Mouse (Mus musculus): ENCODE results near the gene Fbxl7. TPM values are rescaled to one million over a fixed set of nuclear protein-coding genes. Genes with fewer than 3 reads are reported as not detected.

Fbxl7 gene
- polyA plus RNA-seq, 2 experiments = 17.5 to 19.9 TPM

GRCm38 (mm10) chr15:26718390-26719036 is 176.9 kb downstream of the Fbxl7 start:
- Histone ChIP-seq H3K4me2 (replicated peaks; ENCODE audit: low read depth, low read length, severe bottlenecking) (0 out of 2 replicates have a peak overlapping the region, but pooled peaks have one; percentile 7), H3K9me3 (ENCODE audit: control insufficient read depth, low read length) (no peaks in the 10 kb centered on the region), H3K36me3 (ENCODE audit: control insufficient read depth, insufficient read depth, low read length) (no peaks in the 10 kb centered on the region), H3K27ac (replicated peaks; ENCODE audit: low read depth, low read length) (peak overlapping the region; percentile 59; the same call in 1 of the 2 replicates), H3K4me1 (ENCODE audit: control insufficient read depth, insufficient read depth, low read length) (peaks cover 28% of the 10 kb centered on the region), H3K9ac (ENCODE audit: low read depth, low read length, severe bottlenecking) (no peak overlapping the region), H3K27me3 (ENCODE audit: control insufficient read depth, insufficient read depth, low read length) (no peaks in the 10 kb centered on the region), H3K4me3 (replicated peaks; ENCODE audit: low read length) (no peak overlapping the region)
- peak; percentile 26 for DNase-seq (ENCODE audit: low spot score)
- ATAC-seq (ENCODE audit: low FRiP score, low read depth) = peak; percentile 57; the same call in 1 of the 2 replicates
- 2% methylated on average over 5 of the region's 5 CpGs for WGBS
- TF ChIP-seq POLR2A (IDR thresholded peaks at IDR 0.05; ENCODE audit: borderline replicate concordance, extremely low read depth, insufficient read depth, insufficient read length) = no peak

GRCm38 (mm10) chr15:26717952-26718351 is 177.4 kb downstream of the Fbxl7 start:
- DNase-seq (ENCODE audit: low spot score) (no peak), ATAC-seq (ENCODE audit: low FRiP score, low read depth) (no peak)
- H3K36me3 ChIP-seq (ENCODE audit: control insufficient read depth, insufficient read depth, low read length) = no peaks in the 10 kb centered on the region
- no peak overlapping the region for H3K9ac ChIP-seq (ENCODE audit: low read depth, low read length, severe bottlenecking)
- H3K4me1 ChIP-seq (ENCODE audit: control insufficient read depth, insufficient read depth, low read length) = peaks cover 28% of the 10 kb centered on the region
- no peak for TF ChIP-seq POLR2A (IDR thresholded peaks at IDR 0.05; ENCODE audit: borderline replicate concordance, extremely low read depth, insufficient read depth, insufficient read length)
- H3K9me3 ChIP-seq (ENCODE audit: control insufficient read depth, low read length) = no peaks in the 10 kb centered on the region
- 0 out of 2 replicates have a peak overlapping the region, but pooled peaks have one; percentile 3 for H3K27ac ChIP-seq (replicated peaks; ENCODE audit: low read depth, low read length)
- 17% methylated on average over 7 of the region's 7 CpGs for WGBS
- 0 out of 2 replicates have a peak overlapping the region, but pooled peaks have one; percentile 7 for H3K4me2 ChIP-seq (replicated peaks; ENCODE audit: low read depth, low read length, severe bottlenecking)
- H3K4me3 ChIP-seq (replicated peaks; ENCODE audit: low read length) = no peak overlapping the region
- no peaks in the 10 kb centered on the region for H3K27me3 ChIP-seq (ENCODE audit: control insufficient read depth, insufficient read depth, low read length)

- no peak overlapping the region for H3K4me2 ChIP-seq (replicated peaks; ENCODE audit: low read depth, low read length, severe bottlenecking)
- no peak overlapping the region for H3K4me3 ChIP-seq (replicated peaks; ENCODE audit: low read length)
- no peak overlapping the region for H3K9ac ChIP-seq (ENCODE audit: low read depth, low read length, severe bottlenecking)
- 89% methylated on average over 2 of the region's 2 CpGs for WGBS
- no peak for ATAC-seq (ENCODE audit: low FRiP score, low read depth)
- no peak overlapping the region for H3K27ac ChIP-seq (replicated peaks; ENCODE audit: low read depth, low read length)
- no peak for TF ChIP-seq POLR2A (IDR thresholded peaks at IDR 0.05; ENCODE audit: borderline replicate concordance, extremely low read depth, insufficient read depth, insufficient read length)
- DNase-seq (ENCODE audit: low spot score) = no peak
- H3K27me3 ChIP-seq (ENCODE audit: control insufficient read depth, insufficient read depth, low read length) = no peaks in the 10 kb centered on the region
- H3K36me3 ChIP-seq (ENCODE audit: control insufficient read depth, insufficient read depth, low read length) = no peaks in the 10 kb centered on the region
- no peaks in the 10 kb centered on the region for H3K9me3 ChIP-seq (ENCODE audit: control insufficient read depth, low read length)
- H3K4me1 ChIP-seq (ENCODE audit: control insufficient read depth, insufficient read depth, low read length) = peaks cover 33% of the 10 kb centered on the region
Measured at GRCm38 (mm10) chr15:26716181-26716580, 179.2 kb downstream of the Fbxl7 start.

- no peaks in the 10 kb centered on the region for H3K27me3 ChIP-seq (ENCODE audit: control insufficient read depth, insufficient read depth, low read length)
- no peak overlapping the region for H3K4me3 ChIP-seq (replicated peaks; ENCODE audit: low read length)
- peaks cover 33% of the 10 kb centered on the region for H3K4me1 ChIP-seq (ENCODE audit: control insufficient read depth, insufficient read depth, low read length)
- H3K4me2 ChIP-seq (replicated peaks; ENCODE audit: low read depth, low read length, severe bottlenecking) = no peak overlapping the region
- ATAC-seq (ENCODE audit: low FRiP score, low read depth) (no peak), DNase-seq (ENCODE audit: low spot score) (no peak)
- H3K9ac ChIP-seq (ENCODE audit: low read depth, low read length, severe bottlenecking) = no peak overlapping the region
- H3K36me3 ChIP-seq (ENCODE audit: control insufficient read depth, insufficient read depth, low read length) = no peaks in the 10 kb centered on the region
- 40% methylated on average over 5 of the region's 5 CpGs for WGBS
- H3K9me3 ChIP-seq (ENCODE audit: control insufficient read depth, low read length) = no peaks in the 10 kb centered on the region
- no peak for TF ChIP-seq POLR2A (IDR thresholded peaks at IDR 0.05; ENCODE audit: borderline replicate concordance, extremely low read depth, insufficient read depth, insufficient read length)
- no peak overlapping the region for H3K27ac ChIP-seq (replicated peaks; ENCODE audit: low read depth, low read length)
Measured at GRCm38 (mm10) chr15:26715635-26716034, 179.7 kb downstream of the Fbxl7 start.

- H3K9me3 ChIP-seq (ENCODE audit: control insufficient read depth, low read length) = no peaks in the 10 kb centered on the region
- DNase-seq (ENCODE audit: low spot score) (no peak), ATAC-seq (ENCODE audit: low FRiP score, low read depth) (no peak)
- no peaks in the 10 kb centered on the region for H3K27me3 ChIP-seq (ENCODE audit: control insufficient read depth, insufficient read depth, low read length)
- 64% methylated on average over 7 of the region's 7 CpGs for WGBS
- no peak overlapping the region for H3K9ac ChIP-seq (ENCODE audit: low read depth, low read length, severe bottlenecking)
- no peak overlapping the region for H3K4me2 ChIP-seq (replicated peaks; ENCODE audit: low read depth, low read length, severe bottlenecking)
- no peak overlapping the region for H3K27ac ChIP-seq (replicated peaks; ENCODE audit: low read depth, low read length)
- TF ChIP-seq POLR2A (IDR thresholded peaks at IDR 0.05; ENCODE audit: borderline replicate concordance, extremely low read depth, insufficient read depth, insufficient read length) = no peak
- H3K4me3 ChIP-seq (replicated peaks; ENCODE audit: low read length) = no peak overlapping the region
- no peaks in the 10 kb centered on the region for H3K36me3 ChIP-seq (ENCODE audit: control insufficient read depth, insufficient read depth, low read length)
- peaks cover 20% of the 10 kb centered on the region for H3K4me1 ChIP-seq (ENCODE audit: control insufficient read depth, insufficient read depth, low read length)
Measured at GRCm38 (mm10) chr15:26712271-26712670, 183.1 kb downstream of the Fbxl7 start.
